Mouse (Mus musculus) megakaryocyte, embryonic 14.5 days (primary cell): ENCODE data around the gene Hmox1.

Experiments
- FLI1 ChIP-seq: IDR thresholded peaks from 2 replicates; pipeline ENCODE4 v1.6.1; 2012; ENCODE audit warnings: low read length, inconsistent platforms, mixed read lengths
- GATA1 ChIP-seq: IDR thresholded peaks from 3 replicates; pipeline ENCODE4 v1.6.1; 2012; ENCODE audit warnings: mixed read lengths, low read length, inconsistent platforms, borderline replicate concordance

- no peak for TF ChIP-seq GATA1
- no peak for TF ChIP-seq FLI1
Observed at GRCm38 (mm10) chr8:75055673-75056072, 37.7 kb upstream of the Hmox1 start.
